Mouse (Mus musculus) small intestine, adult 2 months (tissue): ENCODE results near the gene Olfr287.

Experiments used
- CTCF ChIP-seq: fragments of 200-500 bp; IDR thresholded peaks from 2 replicates; pipeline ENCODE4 v1.5.1; 2012; ENCODE audit warnings: low read depth, mild to moderate bottlenecking, control low read depth, inconsistent platforms, low read length, moderate library complexity, mixed read lengths; ENCODE audit not compliant: insufficient replicate concordance, insufficient read length; ENCODE audit errors: extremely low read depth
- POLR2A ChIP-seq: fragments of 200-500 bp; IDR thresholded peaks from 2 replicates; pipeline ENCODE4 v1.6.1; 2012; ENCODE audit warnings: low read depth, mild to moderate bottlenecking, control low read depth, inconsistent platforms, low read length, moderate library complexity

DNA sequence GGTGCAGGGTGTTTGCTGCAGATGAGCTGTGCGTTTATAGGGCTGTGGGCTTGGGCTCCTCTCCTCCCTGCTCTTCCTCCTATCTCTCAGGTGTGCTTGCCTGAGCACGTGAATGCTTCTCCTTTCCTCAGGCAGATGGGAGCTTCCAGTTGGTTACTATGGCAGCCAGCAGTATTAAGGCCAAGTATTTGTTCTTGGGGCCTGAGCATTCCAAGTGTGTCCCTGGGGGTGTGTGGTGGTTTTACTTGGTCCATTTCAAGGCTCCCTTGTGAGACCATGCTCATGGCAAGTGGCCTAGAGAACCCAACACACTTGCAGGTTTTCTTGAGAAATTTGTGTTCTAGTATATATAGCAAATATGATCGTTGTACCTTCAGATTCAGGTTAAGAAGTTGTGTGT is 25.4 kb downstream of the Olfr287 start, which contains the start of gene Olfr288:
- TF ChIP-seq POLR2A (no peak), CTCF (no peak)
